Mouse (Mus musculus) hindbrain, embryonic 10.5 days (tissue): ENCODE results near the gene Nfic. TPM values are rescaled to one million over a fixed set of nuclear protein-coding genes. Genes with fewer than 3 reads are reported as not detected.

ENCODE experiments used
- DNase-seq: peaks from one replicate; pipeline ENCODE4 v3.0.0-alpha.2; 2017; ENCODE audit warnings: low spot score
- H3K27ac ChIP-seq: fragments of 300-500 bp; sonication (generic); 2 replicates; pipeline ENCODE4 v1.5.1; 2016; ENCODE audit warnings: mild to moderate bottlenecking, moderate library complexity
- H3K27me3 ChIP-seq: fragments of 300-500 bp; sonication (generic); 2 replicates; pipeline ENCODE4 v1.6.1; 2016; ENCODE audit warnings: mild to moderate bottlenecking; ENCODE audit not compliant: poor library complexity, insufficient read depth, severe bottlenecking
- H3K36me3 ChIP-seq: fragments of 300-500 bp; sonication (generic); 2 replicates; pipeline ENCODE4 v1.6.1; 2016; ENCODE audit warnings: mild to moderate bottlenecking, moderate library complexity
- H3K4me1 ChIP-seq: fragments of 300-500 bp; sonication (generic); replicated peaks from 2 replicates; pipeline ENCODE4 v1.6.1; 2016; ENCODE audit warnings: mild to moderate bottlenecking
- H3K4me3 ChIP-seq: fragments of 300-500 bp; sonication (generic); 2 replicates; pipeline ENCODE4 v1.5.1; 2016; ENCODE audit warnings: mild to moderate bottlenecking, moderate library complexity
- H3K9me3 ChIP-seq: fragments of 300-500 bp; sonication (generic); 2 replicates; pipeline ENCODE4 v1.6.1; 2016; ENCODE audit warnings: mild to moderate bottlenecking, moderate library complexity
- WGBS: fragments of 180-500 bp; shearing (Covaris S2); methylation state at CpG from one replicate; pipeline ENCODE4 v1.1.7; 2016; 5-methylcytosine and 5-hydroxymethylcytosine counted together
- polyA plus RNA-seq: library from polyadenylated mRNA; unstranded; fragments of >200 nt; fragmentation: Nextera tagmentation; extraction: Ambion mirVana; gene quantifications from 2 replicates; pipeline ENCODE4 v1.2.1, GENCODE M21; 2016

Gene Nfic
- polyA plus RNA-seq, 1 experiment from 2014 or later, result 16.0 TPM

DNA sequence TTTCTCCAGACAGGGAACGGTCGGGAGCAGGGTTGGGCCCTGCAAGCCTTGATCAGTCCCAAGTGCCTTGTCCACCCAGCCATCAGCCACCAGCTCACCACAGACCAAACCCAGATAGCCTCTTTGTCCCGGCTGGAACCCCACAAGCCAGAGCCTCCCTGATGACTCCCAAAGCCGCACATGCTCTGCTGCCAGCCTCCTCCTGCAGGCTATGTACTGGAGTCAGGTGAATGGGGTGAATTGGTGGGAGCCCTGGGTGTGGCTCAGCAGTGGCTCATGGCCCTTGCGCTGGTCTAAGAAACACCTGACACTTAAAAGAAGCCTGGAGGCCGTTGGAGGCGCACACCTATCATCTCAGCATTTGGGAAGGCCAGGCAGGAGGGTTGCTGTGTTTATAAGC, 7.5 kb upstream of the Nfic start:
- no peaks in the 10 kb centered on the region for H3K36me3 ChIP-seq
- no peak for DNase-seq
- 83% methylated on average over 7 of the region's 7 CpGs for WGBS
- H3K9me3 ChIP-seq, result no peaks in the 10 kb centered on the region
- peaks cover 100% of the 10 kb centered on the region for H3K27me3 ChIP-seq
- peaks cover 42% of the 10 kb centered on the region for H3K4me1 ChIP-seq
- H3K4me3 ChIP-seq, result no peak overlapping the region
- no peak overlapping the region for H3K27ac ChIP-seq

GRCm38 (mm10) chr10:81462415-81462804, 7.0 kb upstream of the Nfic start:
- no peaks in the 10 kb centered on the region for H3K9me3 ChIP-seq
- H3K4me1 ChIP-seq, result peaks cover 37% of the 10 kb centered on the region
- H3K27me3 ChIP-seq, result peaks cover 100% of the 10 kb centered on the region
- H3K4me3 ChIP-seq, result no peak overlapping the region
- no peak for DNase-seq
- no peak overlapping the region for H3K27ac ChIP-seq
- H3K36me3 ChIP-seq, result no peaks in the 10 kb centered on the region
- WGBS, result 39% methylated on average over 7 of the region's 7 CpGs

DNA sequence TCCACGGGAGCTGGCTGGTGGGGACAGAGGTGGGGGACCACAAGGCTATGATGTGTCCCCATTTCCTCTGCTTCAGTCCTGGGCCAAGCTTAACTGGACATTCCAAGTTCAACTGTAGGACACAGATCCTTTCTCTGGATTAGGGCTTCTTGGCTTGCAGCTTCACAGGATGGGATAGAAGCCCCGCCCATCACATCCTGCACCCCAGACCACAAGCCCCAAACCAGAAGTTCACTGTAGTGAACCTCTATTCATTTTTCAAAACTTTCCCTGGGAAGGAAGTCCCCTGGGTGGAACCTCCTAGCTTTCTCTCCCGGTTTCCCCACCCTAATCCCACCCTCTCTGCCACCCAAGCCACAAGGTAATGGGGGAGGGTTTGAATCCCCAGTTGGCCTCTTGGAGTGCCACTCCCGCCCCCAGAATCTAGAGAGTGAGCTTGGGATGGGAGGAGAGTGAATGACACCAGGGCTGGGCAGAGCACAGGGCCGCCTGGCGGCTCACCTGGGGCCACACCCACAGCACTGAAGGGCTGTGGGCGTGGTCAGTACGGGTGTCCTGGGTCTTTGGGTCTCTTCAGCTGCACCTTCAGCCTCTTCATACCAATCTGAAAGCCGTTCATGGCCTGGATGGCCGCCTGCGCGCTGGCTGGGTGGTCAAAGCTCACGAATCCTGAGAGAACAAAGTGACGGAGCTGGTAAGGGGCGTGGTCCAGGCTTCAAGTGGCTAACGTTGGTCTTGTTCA, 6.4 kb upstream of the Nfic start:
- peaks cover 100% of the 10 kb centered on the region for H3K27me3 ChIP-seq
- H3K4me3 ChIP-seq, result no peak overlapping the region
- no peaks in the 10 kb centered on the region for H3K36me3 ChIP-seq
- H3K9me3 ChIP-seq, result no peaks in the 10 kb centered on the region
- H3K27ac ChIP-seq, result no peak overlapping the region
- peaks cover 37% of the 10 kb centered on the region for H3K4me1 ChIP-seq
- DNase-seq, result no peak
- WGBS, result 8% methylated on average over 16 of the region's 16 CpGs

- 39% methylated on average over 11 of the region's 11 CpGs for WGBS
- no peaks in the 10 kb centered on the region for H3K36me3 ChIP-seq
- H3K27ac ChIP-seq, result no peak overlapping the region
These were observed 5.5 kb upstream of the Nfic start for GRCm38 (mm10) chr10:81460951-81461350.

GRCm38 (mm10) chr10:81460471-81460870, 5.0 kb upstream of the Nfic start:
- DNase-seq, result no peak
- Histone ChIP-seq H3K36me3 (no peaks in the 10 kb centered on the region), H3K4me3 (no peak overlapping the region), H3K9me3 (no peaks in the 10 kb centered on the region), H3K27ac (no peak overlapping the region), H3K27me3 (peaks cover 100% of the 10 kb centered on the region), H3K4me1 (peaks cover 39% of the 10 kb centered on the region)
- 25% methylated on average over 20 of the region's 20 CpGs for WGBS

More at GRCm38 (mm10) chr10:81460951-81461350, 5.5 kb upstream of the Nfic start:
- DNase-seq, result no peak
- Histone ChIP-seq H3K27me3 (peaks cover 100% of the 10 kb centered on the region), H3K9me3 (no peaks in the 10 kb centered on the region), H3K4me3 (no peak overlapping the region), H3K4me1 (peaks cover 37% of the 10 kb centered on the region)

GRCm38 (mm10) chr10:81459399-81459798, 4.0 kb upstream of the Nfic start:
- DNase-seq, result no peak
- 73% methylated on average over 21 of the region's 21 CpGs for WGBS
- H3K4me3 ChIP-seq, result no peak overlapping the region
- H3K27ac ChIP-seq, result no peak overlapping the region
- H3K4me1 ChIP-seq, result peaks cover 32% of the 10 kb centered on the region
- peaks cover 100% of the 10 kb centered on the region for H3K27me3 ChIP-seq
- no peaks in the 10 kb centered on the region for H3K9me3 ChIP-seq
- no peaks in the 10 kb centered on the region for H3K36me3 ChIP-seq

DNA sequence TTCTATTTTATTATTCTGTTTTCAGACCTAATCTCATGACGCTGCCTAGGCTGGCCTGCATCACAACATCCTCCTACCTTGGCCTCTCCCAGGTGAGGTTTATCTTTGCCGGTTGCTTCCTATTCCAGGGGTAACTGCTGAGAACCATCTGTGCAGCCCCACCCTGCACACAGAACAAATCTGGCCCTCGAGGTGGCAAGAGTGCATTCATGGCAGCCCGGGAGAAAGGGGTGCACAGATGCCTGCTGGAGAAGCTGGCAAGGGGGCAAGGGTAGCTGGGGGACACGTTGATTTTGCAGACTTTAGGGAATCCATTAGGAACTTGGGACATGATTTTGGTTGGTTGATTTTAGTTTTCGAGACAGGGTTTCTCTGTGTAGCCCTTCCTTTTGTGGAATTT, 2.8 kb upstream of the Nfic start:
- Histone ChIP-seq H3K36me3 (no peaks in the 10 kb centered on the region), H3K27me3 (peaks cover 100% of the 10 kb centered on the region), H3K4me1 (peaks cover 22% of the 10 kb centered on the region), H3K4me3 (no peak overlapping the region), H3K9me3 (no peaks in the 10 kb centered on the region), H3K27ac (no peak overlapping the region)
- 84% methylated on average over 6 of the region's 6 CpGs for WGBS
- no peak for DNase-seq

DNA sequence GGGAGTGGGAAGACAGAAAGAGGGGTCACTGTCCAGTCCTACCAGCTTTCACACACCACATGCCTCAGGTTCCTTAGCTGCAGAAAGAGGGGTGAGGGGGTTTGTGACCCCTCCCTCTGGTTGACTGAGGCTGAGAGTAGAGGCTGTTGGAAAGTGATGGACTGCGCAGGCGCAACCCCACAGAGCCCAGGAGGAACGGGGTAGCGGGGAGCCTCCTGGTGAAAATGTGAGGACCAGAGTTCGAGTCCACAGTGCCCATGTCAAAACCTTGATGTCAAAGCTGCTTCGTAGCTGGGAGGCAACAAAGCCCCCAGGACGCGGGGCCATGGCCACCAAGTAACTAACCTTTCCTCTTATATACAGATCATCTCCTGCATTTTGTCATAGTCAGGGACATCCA, 2.2 kb upstream of the Nfic start:
- H3K9me3 ChIP-seq, result no peaks in the 10 kb centered on the region
- H3K27ac ChIP-seq, result no peak overlapping the region
- H3K4me3 ChIP-seq, result no peak overlapping the region
- peaks cover 100% of the 10 kb centered on the region for H3K27me3 ChIP-seq
- no peaks in the 10 kb centered on the region for H3K36me3 ChIP-seq
- WGBS, result 86% methylated on average over 8 of the region's 8 CpGs
- peaks cover 27% of the 10 kb centered on the region for H3K4me1 ChIP-seq
- DNase-seq, result no peak

- H3K4me3 ChIP-seq, result no peak overlapping the region
- H3K27me3 ChIP-seq, result peaks cover 100% of the 10 kb centered on the region
- H3K4me1 ChIP-seq, result peaks cover 30% of the 10 kb centered on the region
- H3K9me3 ChIP-seq, result no peaks in the 10 kb centered on the region
- DNase-seq, result no peak
- 59% methylated on average over 12 of the region's 12 CpGs for WGBS
- H3K36me3 ChIP-seq, result no peaks in the 10 kb centered on the region
- H3K27ac ChIP-seq, result no peak overlapping the region
These were observed 1.6 kb upstream of the Nfic start for GRCm38 (mm10) chr10:81456983-81457563.

GRCm38 (mm10) chr10:81454106-81454505, 1.3 kb downstream of the Nfic start:
- WGBS, result 75% methylated on average over 2 of the region's 2 CpGs
- H3K27me3 ChIP-seq, result peaks cover 89% of the 10 kb centered on the region
- H3K4me3 ChIP-seq, result no peak overlapping the region
- H3K36me3 ChIP-seq, result no peaks in the 10 kb centered on the region
- H3K4me1 ChIP-seq, result peaks cover 16% of the 10 kb centered on the region
- no peaks in the 10 kb centered on the region for H3K9me3 ChIP-seq
- H3K27ac ChIP-seq, result no peak overlapping the region
- DNase-seq, result no peak

DNA sequence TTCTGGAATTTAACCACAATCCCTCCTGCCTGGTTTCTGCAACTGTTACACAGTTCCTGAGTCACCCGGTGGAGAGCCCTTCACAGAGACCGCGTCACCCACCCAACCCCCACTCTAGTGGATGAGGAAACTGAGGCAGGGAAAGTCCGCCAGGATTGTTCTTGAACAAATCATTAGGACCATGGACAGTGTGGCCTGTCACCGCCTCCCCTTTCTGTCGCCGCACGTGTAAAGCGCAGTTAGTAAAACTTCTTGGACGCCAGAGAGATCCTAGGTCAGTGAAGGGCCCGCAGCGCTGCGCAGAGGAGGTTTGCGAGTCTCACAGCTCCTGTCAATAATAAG, 2.5 kb downstream of the Nfic start:
- WGBS, result 3% methylated on average over 14 of the region's 14 CpGs
- Histone ChIP-seq H3K36me3 (no peaks in the 10 kb centered on the region), H3K27me3 (peaks cover 77% of the 10 kb centered on the region), H3K27ac (no peak overlapping the region), H3K4me1 (peaks cover 16% of the 10 kb centered on the region), H3K4me3 (no peak overlapping the region), H3K9me3 (no peaks in the 10 kb centered on the region)
- DNase-seq, result no peak

GRCm38 (mm10) chr10:81452237-81452946, 3.0 kb downstream of the Nfic start:
- H3K4me1 ChIP-seq, result peaks cover 16% of the 10 kb centered on the region
- H3K27me3 ChIP-seq, result peaks cover 72% of the 10 kb centered on the region
- 12% methylated on average over 36 of the region's 36 CpGs for WGBS
- DNase-seq, result no peak
- no peaks in the 10 kb centered on the region for H3K36me3 ChIP-seq
- no peak overlapping the region for H3K4me3 ChIP-seq
- no peaks in the 10 kb centered on the region for H3K9me3 ChIP-seq
- no peak overlapping the region for H3K27ac ChIP-seq

GRCm38 (mm10) chr10:81451365-81451745, 4.1 kb downstream of the Nfic start:
- Histone ChIP-seq H3K9me3 (no peaks in the 10 kb centered on the region), H3K4me1 (peaks cover 16% of the 10 kb centered on the region), H3K27ac (no peak overlapping the region), H3K36me3 (no peaks in the 10 kb centered on the region), H3K4me3 (no peak overlapping the region), H3K27me3 (peaks cover 62% of the 10 kb centered on the region)
- no peak for DNase-seq
- WGBS, result 69% methylated on average over 6 of the region's 6 CpGs
